Mouse (Mus musculus) bone marrow, adult 2 months (tissue): ENCODE data around the gene Nmral1.
"Not testable (repeated sequence)": the region's sequence is repeated elsewhere in the genome, so short reads cannot be mapped to it uniquely, and the experiment has no call there.

ENCODE experiments used
- CTCF ChIP-seq: fragments of 200-500 bp; IDR thresholded peaks from 2 replicates; pipeline ENCODE4 v1.5.1; 2011; ENCODE audit warnings: low read length, control low read depth; ENCODE audit not compliant: control insufficient read depth, insufficient read depth
- POLR2A ChIP-seq: fragments of 200-500 bp; IDR thresholded peaks from 2 replicates; pipeline ENCODE4 v1.6.1; 2011; ENCODE audit warnings: low read depth, mild to moderate bottlenecking, control low read depth, low read length, borderline replicate concordance; ENCODE audit not compliant: control insufficient read depth

DNA sequence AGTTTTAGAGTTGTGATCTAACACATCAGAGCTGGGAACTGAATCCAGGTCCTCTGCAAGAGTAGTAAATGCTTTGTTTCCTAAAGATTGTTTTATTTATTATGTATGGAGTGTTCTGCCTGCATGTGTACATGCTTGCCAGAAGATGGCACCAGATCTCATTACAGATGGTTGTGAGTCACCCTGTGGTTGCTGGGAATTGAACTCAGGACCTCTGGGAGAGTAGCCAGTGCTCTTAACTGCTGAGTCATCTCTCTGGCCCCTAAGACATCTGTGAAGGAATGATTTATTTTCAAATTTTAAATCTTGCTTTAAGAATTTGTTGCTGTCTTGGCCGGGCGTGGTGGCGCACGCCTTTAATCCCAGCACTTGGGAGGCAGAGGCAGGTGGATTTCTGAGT is 29.8 kb downstream of the Nmral1 start:
- TF ChIP-seq POLR2A, CTCF: not testable (repeated sequence)
